Mouse (Mus musculus): Measurements from ENCODE around the gene Jazf1.

Gene Jazf1

GRCm38 (mm10) chr6:52956131-52956530 is 112.3 kb downstream of the Jazf1 start:
- no peak for DNase-seq (ENCODE audit: low spot score)

DNA sequence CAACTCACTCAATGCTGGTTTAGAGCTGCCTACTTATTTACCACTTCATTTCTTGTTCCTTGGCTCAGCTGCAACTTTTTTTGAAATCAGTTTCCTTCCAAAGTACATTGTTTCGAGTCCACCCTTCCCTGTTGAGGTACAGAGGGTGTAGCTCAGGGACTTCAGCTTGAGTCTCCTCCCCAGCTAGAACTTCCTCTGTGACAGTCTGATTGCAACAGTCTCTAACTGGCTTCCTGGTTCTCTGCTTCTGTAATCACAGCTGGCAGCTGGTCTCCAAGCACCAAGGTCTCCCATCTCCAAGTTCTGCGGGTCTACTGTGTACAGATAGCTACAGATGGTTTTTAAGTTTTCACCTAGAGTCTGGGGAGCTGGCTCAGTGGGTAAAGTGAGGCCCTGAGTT is 113.1 kb downstream of the Jazf1 start:
- no peak for DNase-seq (ENCODE audit: low spot score)

GRCm38 (mm10) chr6:52954861-52955260 is 113.6 kb downstream of the Jazf1 start:
- no peak for DNase-seq (ENCODE audit: low spot score)

DNA sequence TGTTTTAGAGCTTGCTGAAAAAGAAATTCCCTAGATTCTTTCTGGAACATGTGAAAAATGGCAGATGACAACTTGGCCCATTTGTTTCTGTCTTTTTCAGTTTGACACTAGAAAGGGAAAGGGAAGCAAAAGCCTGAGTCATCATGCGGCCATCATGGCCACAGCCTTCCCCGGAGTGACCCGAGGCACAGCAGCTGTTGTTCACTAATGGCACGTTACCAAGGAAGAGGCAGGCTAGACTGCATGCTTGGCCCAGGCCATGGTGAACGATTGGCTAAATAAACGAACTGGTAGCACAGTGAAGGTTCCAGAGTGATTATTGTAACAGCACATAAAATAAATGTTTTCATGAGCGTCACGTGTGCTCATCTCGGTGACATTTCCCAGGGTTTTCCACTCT is 114.0 kb downstream of the Jazf1 start:
- DNase-seq (ENCODE audit: low spot score), result no peak

- no peak for DNase-seq (ENCODE audit: low spot score)
Measured at GRCm38 (mm10) chr6:52952526-52952900, 115.9 kb downstream of the Jazf1 start.

- DNase-seq (ENCODE audit: low spot score), result no peak
Measured at GRCm38 (mm10) chr6:52951871-52952525, 116.4 kb downstream of the Jazf1 start.

DNA sequence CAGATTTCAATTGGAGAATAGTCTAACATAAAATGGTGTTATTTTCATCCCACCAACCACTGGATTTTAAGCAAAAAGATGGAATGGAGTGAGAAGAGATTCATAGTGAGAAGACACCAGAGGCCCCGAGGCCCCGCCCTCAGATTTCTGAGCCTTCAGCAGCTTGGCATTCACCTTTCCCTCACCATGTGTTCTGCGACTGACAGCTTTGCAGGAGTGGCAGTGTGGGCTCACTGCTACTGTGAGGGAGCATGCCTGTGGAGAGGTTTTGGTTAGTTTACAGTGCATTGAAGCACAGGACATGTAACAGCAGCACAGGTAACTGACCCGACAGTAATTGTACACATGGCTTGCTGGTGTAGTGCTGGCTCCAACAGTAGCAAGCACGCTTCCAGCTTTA is 118.1 kb downstream of the Jazf1 start:
- no peak for DNase-seq (ENCODE audit: low spot score)

DNA sequence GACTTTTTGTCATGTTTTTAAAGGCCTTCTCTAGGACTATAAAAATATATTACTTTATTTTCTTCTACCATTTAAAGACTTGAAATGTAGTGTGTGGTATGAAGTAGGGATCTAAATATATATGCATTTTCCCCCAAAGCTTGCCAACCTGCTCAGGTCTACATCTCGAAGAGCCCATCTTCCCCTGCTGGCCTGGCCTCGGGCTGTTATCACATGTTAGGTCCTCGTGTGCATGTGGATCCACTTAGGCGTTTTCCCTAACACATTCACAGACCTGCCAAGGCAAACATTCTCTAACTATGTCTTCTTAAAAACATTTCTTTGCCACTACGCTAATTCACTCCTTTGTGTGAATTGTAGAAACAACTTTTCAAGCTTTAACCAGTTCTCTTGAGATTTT is 125.9 kb downstream of the Jazf1 start:
- no peak for DNase-seq (ENCODE audit: low spot score)

- no peak for DNase-seq (ENCODE audit: low spot score)
Measured at GRCm38 (mm10) chr6:52942101-52942500, 126.3 kb downstream of the Jazf1 start.

DNA sequence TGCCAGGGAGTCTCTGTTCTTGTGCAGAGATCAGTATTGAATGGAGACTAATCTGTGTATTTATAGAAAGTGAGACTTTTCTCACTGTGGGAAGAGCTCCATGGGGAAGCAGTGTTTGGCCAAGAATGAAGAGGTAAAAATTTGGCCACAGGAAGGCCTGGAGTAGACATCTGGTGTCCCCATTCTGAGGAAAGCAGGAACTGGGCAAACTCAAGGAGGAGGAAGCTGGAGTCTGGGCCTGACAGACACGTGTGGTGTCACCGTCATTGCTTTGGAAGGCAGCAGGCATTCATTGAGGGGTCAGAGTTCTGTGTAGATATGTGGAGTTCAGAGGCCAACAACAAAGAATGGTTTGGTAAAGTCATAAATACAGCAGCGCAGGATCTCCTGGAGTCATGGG is 130.5 kb downstream of the Jazf1 start:
- no peak for DNase-seq (ENCODE audit: low spot score)

- no peak for DNase-seq (ENCODE audit: low spot score)
Measured at GRCm38 (mm10) chr6:52936995-52937394, 131.4 kb downstream of the Jazf1 start.

DNA sequence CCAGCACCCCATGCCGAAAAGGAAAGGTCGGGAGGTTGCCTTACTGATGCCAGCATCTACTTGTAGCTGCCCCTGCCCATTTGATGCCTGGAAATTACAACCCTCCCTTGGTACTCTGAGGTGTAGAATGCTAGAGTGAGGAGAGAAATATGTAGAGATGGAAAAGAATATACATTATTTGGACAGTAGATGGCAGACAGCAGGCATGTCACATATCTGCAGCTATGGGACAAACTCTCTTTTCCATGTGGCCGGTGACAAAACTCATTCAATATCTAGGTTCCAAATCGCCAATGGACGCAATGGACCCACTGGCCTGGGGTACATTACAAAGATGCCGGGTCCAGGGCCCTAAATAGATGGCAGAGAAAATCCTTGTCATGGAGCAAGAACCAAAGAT is 134.4 kb downstream of the Jazf1 start:
- DNase-seq (ENCODE audit: low spot score), result no peak

GRCm38 (mm10) chr6:52932603-52933178 is 135.7 kb downstream of the Jazf1 start:
- DNase-seq (ENCODE audit: low spot score), result no peak

GRCm38 (mm10) chr6:52929358-52929757 is 139.1 kb downstream of the Jazf1 start:
- DNase-seq (ENCODE audit: low spot score), result no peak

- no peak for DNase-seq (ENCODE audit: low spot score)
Measured at GRCm38 (mm10) chr6:52926947-52927346, 141.5 kb downstream of the Jazf1 start.

DNA sequence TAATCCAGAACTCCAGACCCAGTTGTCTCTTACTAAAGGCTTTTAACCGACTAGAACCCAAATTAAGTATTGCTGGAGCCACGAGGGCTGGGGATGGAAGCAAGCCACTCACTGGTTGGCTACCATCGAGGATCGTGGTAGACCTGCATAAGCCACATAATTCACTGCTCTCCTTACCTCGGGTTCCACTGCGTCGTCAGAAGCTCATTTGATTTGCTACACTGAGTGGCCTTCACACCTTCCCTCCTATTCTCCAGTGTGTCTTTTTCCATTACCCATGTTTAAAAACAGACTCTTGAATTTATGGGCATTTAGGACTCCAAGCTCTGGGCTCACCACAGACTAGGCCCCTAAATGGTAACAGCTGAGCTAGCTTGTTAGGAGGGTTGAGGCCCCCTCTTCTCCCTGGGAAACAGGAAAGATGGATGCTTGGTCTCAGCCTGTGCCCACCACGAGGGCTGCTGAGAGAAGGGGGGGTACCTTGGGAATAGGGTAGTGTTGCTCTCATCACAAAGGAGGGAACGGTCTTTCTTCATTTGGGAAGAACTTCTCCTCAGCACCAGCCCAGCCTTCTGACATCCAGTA is 142.9 kb downstream of the Jazf1 start:
- no peak for DNase-seq (ENCODE audit: low spot score)

GRCm38 (mm10) chr6:52921248-52921647 is 147.2 kb downstream of the Jazf1 start:
- DNase-seq (ENCODE audit: low spot score), result no peak

- DNase-seq (ENCODE audit: low spot score), result no peak
Measured at GRCm38 (mm10) chr6:52920719-52921118, 147.7 kb downstream of the Jazf1 start.

- DNase-seq (ENCODE audit: low spot score), result no peak
Measured at GRCm38 (mm10) chr6:52919442-52919841, 149.0 kb downstream of the Jazf1 start.

DNA sequence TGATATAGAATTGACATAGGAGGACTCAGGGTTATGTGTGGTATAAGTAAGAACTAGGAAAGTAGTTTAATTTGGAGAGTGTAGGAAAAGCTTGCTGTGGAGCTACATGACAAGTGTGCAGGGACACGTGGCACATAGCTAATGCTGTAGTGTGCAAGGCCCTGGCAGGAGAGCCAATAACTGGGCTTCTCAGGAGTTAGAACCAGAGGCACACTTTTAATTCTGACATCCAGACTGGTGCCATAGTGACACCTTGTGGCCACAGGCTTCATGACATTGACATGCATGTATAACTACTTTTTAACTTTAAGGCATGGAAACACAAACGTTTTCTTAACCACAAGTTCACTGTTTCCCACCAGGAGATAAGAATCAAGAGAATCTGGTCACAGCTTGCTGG is 149.5 kb downstream of the Jazf1 start:
- DNase-seq (ENCODE audit: low spot score), result peak; percentile 51

GRCm38 (mm10) chr6:52917471-52917870 is 151.0 kb downstream of the Jazf1 start:
- no peak for DNase-seq (ENCODE audit: low spot score)

GRCm38 (mm10) chr6:52916836-52917376 is 151.5 kb downstream of the Jazf1 start:
- DNase-seq (ENCODE audit: low spot score), result no peak

- DNase-seq (ENCODE audit: low spot score), result no peak
Measured at GRCm38 (mm10) chr6:52914921-52915320, 153.5 kb downstream of the Jazf1 start.
